Mouse (Mus musculus) urinary bladder, adult 2 months (tissue): ENCODE data around the gene Gpr152. TPM values are rescaled to one million over a fixed set of nuclear protein-coding genes. Genes with fewer than 3 reads are reported as not detected.

Experiments used
- DNase-seq: peaks from one replicate; pipeline ENCODE4 v3.0.0; 2022; ENCODE audit warnings: low spot score
- polyA plus RNA-seq: library from polyadenylated mRNA; depleted of rRNA; stranded (reverse); fragments of >200 nt; gene quantifications from 2 replicates; pipeline ENCODE4 v1.2.3, GENCODE M21; 2012

Gene Gpr152
- polyA plus RNA-seq, 1 experiment, result 0.04 TPM

DNA sequence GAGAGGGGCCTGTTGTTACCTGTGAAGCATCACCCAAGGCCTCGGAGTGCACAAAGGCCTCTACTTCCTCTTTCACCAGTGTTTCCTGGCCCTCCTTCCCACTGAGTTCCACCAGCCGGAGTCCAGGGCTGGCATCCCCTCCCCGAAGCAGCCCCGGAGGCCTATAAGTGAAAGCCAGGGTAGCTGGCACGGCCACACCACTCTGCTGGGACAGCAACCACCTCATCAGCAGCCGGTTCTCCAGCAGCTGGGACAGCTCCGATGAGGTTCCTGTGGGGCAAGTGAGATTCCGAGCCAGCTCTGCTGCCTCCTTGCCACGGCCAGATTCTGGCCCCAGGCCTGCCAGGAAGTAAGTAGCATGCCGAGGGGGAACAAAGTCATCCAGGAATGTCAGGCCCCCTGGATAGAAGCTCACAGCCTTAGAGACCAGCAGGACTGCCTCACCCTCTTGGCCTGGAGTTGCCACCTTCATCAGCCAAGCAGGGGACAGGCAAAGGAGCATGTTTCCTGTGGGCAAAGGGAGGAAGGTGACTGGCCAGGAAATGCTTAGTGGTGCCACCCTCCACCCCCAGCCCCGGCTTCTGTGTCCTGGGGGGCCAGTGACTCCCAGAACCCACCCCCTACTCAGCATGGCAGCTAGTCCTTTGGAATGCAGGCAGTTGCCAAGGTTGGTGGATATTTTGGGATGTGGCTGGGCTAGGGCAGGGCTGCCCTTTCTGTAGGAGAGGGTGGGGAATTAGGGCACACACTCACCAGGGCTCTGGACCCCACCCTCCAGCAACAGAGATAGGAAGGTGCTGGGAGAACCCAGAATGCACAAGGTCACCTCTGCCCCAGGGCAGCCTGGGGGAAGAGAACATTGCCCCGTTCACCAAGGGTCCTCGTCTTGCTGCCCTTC, 32.1 kb downstream of the Gpr152 start:
- DNase-seq, result no peak

GRCm38 (mm10) chr19:4172925-4173324, 33.3 kb downstream of the Gpr152 start:
- no peak for DNase-seq

DNA sequence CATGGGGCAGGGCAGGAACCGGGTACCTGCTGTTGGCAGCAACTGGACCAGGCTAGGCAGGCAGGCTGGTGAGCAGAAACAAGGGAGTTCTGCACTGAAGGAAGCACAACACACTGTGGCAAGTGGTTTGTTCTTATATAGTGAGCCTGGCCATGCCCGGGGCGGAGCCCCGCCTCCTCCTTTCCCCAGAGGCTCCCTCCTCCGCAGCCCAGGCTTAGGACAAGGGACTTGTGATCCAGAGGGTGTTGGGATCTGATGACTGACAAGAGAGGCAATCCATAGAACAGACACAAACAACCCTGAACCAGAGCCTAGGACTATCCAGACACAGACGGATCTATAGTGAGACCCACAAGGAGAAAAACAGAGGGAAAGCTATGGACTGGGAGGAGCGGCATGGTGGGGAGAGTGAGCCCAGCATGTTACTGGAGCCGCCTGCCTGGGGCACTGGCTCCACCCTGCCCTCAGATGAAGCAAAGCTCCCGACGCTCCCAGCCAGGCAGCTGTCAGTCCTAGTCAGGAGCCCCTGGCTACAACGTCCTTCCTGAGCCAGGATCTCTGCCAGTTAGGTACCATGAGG, 35.9 kb downstream of the Gpr152 start, which contains the start of gene Carns1:
Gene Carns1 (minus strand): TSS at position 112 of the 580 bp plus-strand sequence.
- no peak for DNase-seq

- no peak for DNase-seq
Measured at GRCm38 (mm10) chr19:4180411-4180810, 40.8 kb downstream of the Gpr152 start.

- DNase-seq, result no peak
Measured at GRCm38 (mm10) chr19:4181892-4182291, 42.3 kb downstream of the Gpr152 start.

DNA sequence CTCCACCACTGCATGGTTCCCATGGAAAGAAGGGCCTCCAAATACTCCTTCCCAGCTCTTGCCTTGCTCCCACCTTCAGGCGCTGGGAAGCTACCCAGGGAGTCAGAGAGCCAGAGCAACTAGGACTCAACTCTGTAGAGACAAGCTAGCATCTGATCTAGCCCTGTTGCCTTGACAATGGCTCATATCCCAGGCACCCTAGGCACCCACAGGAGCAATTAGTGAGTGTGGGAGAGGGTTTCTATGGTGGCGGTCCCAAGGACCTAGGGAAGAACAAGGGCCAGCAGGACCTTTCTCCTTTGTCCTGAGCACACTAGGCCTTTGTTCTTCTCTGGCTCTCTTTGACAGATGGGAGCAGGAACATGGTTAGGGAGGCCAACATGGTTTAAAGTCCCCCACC, 44.1 kb downstream of the Gpr152 start:
- DNase-seq, result no peak

GRCm38 (mm10) chr19:4184976-4185975, 45.7 kb downstream of the Gpr152 start:
- no peak for DNase-seq

DNA sequence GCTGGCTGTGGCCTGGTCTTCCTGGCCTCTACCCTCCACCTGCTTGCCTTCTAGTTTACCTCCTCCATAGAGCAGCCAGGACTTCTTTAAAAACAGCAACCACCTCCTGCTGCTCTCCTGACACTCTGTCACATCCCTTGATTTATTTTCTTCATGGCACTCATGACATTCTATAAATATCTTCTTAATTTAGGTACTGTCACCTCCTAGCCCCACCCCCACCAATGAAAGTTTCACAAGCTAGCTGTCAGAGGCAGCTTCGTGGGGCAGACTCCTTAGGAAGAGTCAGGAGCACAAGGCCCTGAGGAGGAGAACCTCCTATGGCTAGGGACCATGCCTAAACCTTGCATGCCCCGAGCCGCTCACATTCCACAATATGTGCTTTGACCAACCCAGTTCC, 47.7 kb downstream of the Gpr152 start:
- DNase-seq, result no peak

DNA sequence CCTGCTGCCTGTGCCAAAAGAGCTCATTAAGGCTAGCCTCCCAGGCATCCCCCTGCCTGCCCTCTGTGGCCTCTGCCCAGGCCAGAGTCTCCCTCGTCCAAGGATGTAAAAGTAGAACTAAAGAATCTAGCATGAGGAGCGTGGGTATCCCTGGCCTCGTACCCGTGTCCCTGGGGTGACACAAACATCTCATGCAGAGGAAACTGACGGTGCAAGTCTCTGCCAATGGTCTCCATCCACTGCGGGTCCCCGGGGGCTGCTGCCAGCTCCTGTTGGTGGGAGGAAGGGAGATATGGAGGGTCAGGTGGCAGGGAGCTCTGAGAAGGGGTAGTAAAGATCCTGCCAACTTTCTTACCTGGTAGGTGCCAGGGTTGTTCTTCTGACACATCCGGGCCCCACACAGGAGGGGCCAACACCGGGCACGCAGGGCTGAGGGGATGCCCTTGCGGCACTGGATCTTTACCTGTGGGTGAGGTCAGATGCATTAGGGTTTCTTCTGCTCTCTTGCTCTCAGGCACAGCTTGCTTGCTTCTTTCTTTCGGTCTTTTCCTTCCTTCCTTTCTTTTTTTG, 49.5 kb downstream of the Gpr152 start:
- no peak for DNase-seq

DNA sequence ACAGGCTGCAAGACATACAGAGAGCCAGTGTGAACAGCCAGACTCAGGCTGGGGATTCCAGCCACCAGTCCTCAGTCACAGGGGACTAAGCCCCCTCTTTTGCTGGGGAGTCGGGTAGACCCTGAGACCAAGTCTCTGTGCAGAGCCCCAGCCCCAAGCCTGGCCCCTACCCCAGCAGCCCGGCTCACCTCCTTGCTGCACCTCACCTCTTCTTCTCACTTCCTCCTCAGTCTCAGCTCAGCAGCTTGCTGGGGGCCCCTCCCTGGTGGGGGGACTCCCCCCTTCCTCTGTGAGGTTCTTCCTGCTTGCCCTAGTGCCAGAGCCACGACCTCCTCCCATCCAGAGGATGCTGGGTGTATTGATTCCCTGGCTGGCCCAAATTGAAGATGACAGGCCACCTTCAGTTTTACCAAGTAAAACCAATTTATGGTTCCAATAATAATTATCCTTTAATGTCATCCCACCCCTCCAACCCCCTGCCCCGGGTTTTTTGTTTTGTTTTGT, 51.3 kb downstream of the Gpr152 start, which contains the start of gene Tbc1d10c:
Gene Tbc1d10c (minus strand): TSS at position 454 of the 504 bp plus-strand sequence.
- DNase-seq, result no peak

DNA sequence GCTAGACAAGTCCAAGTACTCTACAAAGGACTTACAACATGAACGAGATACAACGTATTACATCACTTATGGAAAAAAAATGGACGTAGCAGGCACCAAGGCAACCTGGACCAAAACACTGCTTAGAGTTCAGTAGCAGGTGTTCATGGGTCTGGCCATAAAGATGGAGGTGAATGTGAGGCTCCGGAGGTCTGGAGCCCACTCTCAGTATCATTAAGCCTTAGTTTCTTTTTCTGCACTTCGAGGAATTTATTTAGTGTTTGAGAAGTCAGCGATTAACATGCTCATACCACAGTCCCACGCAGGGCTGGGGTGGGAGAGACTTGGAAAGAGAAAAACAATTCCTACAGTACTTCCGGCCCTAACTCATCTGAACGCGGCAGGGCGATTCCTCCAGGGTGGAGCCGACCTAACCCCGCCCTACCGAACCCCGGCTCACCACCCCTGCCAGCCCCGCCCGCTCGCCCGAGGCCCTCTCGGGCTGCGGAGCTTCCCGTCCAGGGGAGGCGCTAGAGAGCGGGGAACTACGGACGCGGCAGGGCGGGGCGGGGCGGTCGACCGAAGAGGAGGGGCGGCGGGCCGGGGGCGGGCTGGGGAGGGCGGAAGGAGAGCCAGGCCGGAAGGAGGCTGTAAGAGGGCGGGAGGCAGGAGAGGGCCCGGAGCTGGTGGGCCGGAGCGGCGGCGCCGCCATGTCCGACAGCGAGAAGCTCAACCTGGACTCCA, 52.1 kb downstream of the Gpr152 start, which contains the start of gene Ppp1ca:
Gene Ppp1ca (plus strand): TSS at position 538 of the 723 bp plus-strand sequence.
- peak; percentile 94 for DNase-seq

DNA sequence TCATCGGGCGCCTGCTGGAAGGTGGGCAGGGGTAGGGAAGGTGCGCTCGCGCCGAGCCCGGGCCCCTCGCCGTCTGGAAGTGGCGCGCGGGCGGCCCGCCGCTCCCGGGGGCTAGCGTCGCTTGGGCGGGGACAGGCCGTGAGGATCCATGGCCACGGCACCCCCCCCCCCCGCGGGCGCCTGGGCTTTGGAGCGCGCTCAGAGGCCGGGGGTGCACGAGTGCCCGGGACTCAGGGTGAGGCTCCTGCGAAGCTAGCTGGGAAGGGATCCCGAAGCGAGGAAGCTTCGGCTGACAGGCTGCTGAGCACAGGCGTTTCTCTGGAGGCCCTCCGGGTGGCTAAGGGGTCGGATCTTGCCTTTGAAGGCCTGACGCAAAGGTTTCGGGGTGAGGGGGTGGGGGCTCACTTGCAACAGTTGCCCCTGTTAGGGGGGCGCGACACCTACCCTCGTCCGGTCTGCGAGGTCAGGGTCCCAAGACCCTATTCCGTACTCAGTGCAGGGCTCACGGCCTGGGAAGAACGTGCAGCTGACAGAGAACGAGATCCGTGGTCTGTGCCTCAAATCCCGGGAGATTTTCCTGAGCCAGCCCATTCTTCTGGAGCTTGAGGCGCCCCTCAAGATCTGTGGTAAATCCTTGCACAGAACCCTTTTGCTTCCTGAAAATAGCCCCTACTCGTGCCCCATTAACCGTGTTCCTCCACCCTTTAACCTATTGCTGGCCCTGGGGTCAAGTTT, 52.8 kb downstream of the Gpr152 start:
- DNase-seq, result no peak

DNA sequence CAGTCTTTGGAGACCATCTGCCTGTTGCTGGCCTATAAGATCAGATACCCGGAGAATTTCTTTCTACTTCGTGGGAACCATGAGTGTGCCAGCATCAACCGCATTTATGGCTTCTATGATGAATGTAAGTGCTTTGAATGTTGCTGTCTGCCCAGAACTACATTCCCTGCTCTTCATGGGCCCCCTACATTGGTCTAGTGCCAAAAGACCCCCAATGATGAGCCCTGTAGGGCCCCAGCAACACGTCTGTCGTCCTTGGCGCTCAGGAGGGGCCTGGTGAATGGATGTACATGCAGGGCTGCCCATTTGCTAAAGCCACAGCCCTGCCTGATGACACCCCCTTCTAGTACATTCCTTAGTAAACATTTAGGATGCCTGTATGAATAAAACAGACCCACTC, 53.5 kb downstream of the Gpr152 start:
- no peak for DNase-seq

GRCm38 (mm10) chr19:4194021-4194724, 54.6 kb downstream of the Gpr152 start:
- DNase-seq, result no peak

GRCm38 (mm10) chr19:4194776-4195650, 55.4 kb downstream of the Gpr152 start:
- no peak for DNase-seq
